Mouse (Mus musculus) macrophage (primary cell): ENCODE results near the gene Krtap13. TPM values are rescaled to one million over a fixed set of nuclear protein-coding genes. Genes with fewer than 3 reads are reported as not detected.
"Not testable (repeated sequence)": the region's sequence is repeated elsewhere in the genome, so short reads cannot be mapped to it uniquely, and the experiment has no call there.

ENCODE experiments used
- H3K27ac ChIP-seq: fragments of 350-480 bp; formaldehyde crosslinking; 2 replicates; pipeline ENCODE4 v1.9.0; 2021
- H3K36me3 ChIP-seq: fragments of 350-480 bp; formaldehyde crosslinking; 2 replicates; pipeline ENCODE4 v1.9.0; 2021; ENCODE audit errors: inconsistent target
- H3K4me3 ChIP-seq: fragments of 350-480 bp; formaldehyde crosslinking; 2 replicates; pipeline ENCODE4 v1.9.0; 2021; ENCODE audit errors: inconsistent target
- H3K79me2 ChIP-seq: fragments of 350-480 bp; formaldehyde crosslinking; 2 replicates; pipeline ENCODE4 v1.9.0; 2021; ENCODE audit errors: inconsistent target
- WGBS: methylation state at CpG from one replicate; pipeline ENCODE4 v1.1.7; 2026; ENCODE audit warnings: inconsistent platforms; ENCODE audit not compliant: missing documents; 5-methylcytosine and 5-hydroxymethylcytosine counted together
- polyA plus RNA-seq: library from polyadenylated mRNA; stranded (reverse); fragments of 250-400 nt; gene quantifications from 3 replicates; pipeline ENCODE4 v1.2.4, GENCODE M21; 2018; ENCODE audit warnings: inconsistent platforms
- total RNA-seq, 78 experiments: library from RNA; depleted of rRNA; stranded (reverse); fragments of 250-400 nt; gene quantifications; 1 replicate in 9 of 78; 2 replicates in 24 of 78; 3 replicates in 43 of 78; 4 replicates in 2 of 78; pipeline ENCODE4 v1.2.4; 2018; ENCODE audit warnings: inconsistent platforms in 56 of 78

The Krtap13 gene
- not detected for total RNA-seq (2018; cell fraction: chromatin; rRNA removed)
- not detected for total RNA-seq (2018; cell fraction: cytosol; rRNA removed)
- not detected for total RNA-seq (2018; cell fraction: nucleus; rRNA removed)
- polyA plus RNA-seq, result not detected in 3 replicates

GRCm38 (mm10) chr16:88751535-88751934 is at the start of gene Krtap13:
Krtap13 (minus strand) TSS chr16:88751635.
- H3K36me3 ChIP-seq, H3K4me3 ChIP-seq, H3K79me2 ChIP-seq, H3K27ac ChIP-seq: not testable (repeated sequence)
- WGBS, result 78% methylated on average over 2 of the region's 3 CpGs

- Histone ChIP-seq H3K79me2 (no peaks in the 10 kb centered on the region), H3K4me3 (no peak overlapping the region), H3K36me3 (no peaks in the 10 kb centered on the region), H3K27ac (no peak overlapping the region)
- WGBS, result 75% methylated on average over 2 of the region's 2 CpGs
Measured at GRCm38 (mm10) chr16:88786786-88787185, 35.4 kb upstream of the Krtap13 start.

GRCm38 (mm10) chr16:88777596-88777995 is 26.2 kb upstream of the Krtap13 start, which contains the start of gene Gm5965:
Gm5965 (plus strand) TSS chr16:88777896.
- Histone ChIP-seq H3K79me2 (no peaks in the 10 kb centered on the region), H3K27ac (no peak within 1 kb of the TSS), H3K4me3 (no peak within 1 kb of the TSS), H3K36me3 (no peaks in the 10 kb centered on the region)
- 100% methylated on average over 3 of the region's 6 CpGs for WGBS

- H3K27ac ChIP-seq, result no peak within 1 kb of the TSS
Measured at GRCm38 (mm10) chr16:88774106-88774505, 22.7 kb upstream of the Krtap13 start, which contains the start of gene 2310057N15Rik. 2310057N15Rik (minus strand) TSS chr16:88774206.

GRCm38 (mm10) chr16:88758547-88758946 is 7.1 kb upstream of the Krtap13 start, which contains the start of gene 2310034C09Rik:
2310034C09Rik (plus strand) TSS chr16:88758847.
- not testable (repeated sequence) for H3K27ac ChIP-seq, H3K4me3 ChIP-seq, H3K36me3 ChIP-seq, H3K79me2 ChIP-seq
- WGBS, result 60% methylated on average over 1 of the region's 3 CpGs

More at GRCm38 (mm10) chr16:88774106-88774505, 22.7 kb upstream of the Krtap13 start, which contains the start of gene 2310057N15Rik:
- no peak within 1 kb of the TSS for H3K4me3 ChIP-seq
- H3K36me3 ChIP-seq, result no peaks in the 10 kb centered on the region
- 77% methylated on average over 2 of the region's 2 CpGs for WGBS
- H3K79me2 ChIP-seq, result no peaks in the 10 kb centered on the region

GRCm38 (mm10) chr16:88747943-88748342 is 3.5 kb downstream of the Krtap13 start:
- no peaks in the 10 kb centered on the region for H3K36me3 ChIP-seq
- WGBS, result 46% methylated on average over 4 of the region's 4 CpGs

GRCm38 (mm10) chr16:88744750-88745340 is 6.6 kb downstream of the Krtap13 start:
- Histone ChIP-seq H3K4me3 (no peak overlapping the region), H3K27ac (no peak overlapping the region), H3K36me3 (no peaks in the 10 kb centered on the region), H3K79me2 (no peaks in the 10 kb centered on the region)
- WGBS, result 51% methylated on average over 4 of the region's 4 CpGs

More at GRCm38 (mm10) chr16:88747943-88748342, 3.5 kb downstream of the Krtap13 start:
- Histone ChIP-seq H3K4me3 (no peak overlapping the region), H3K27ac (no peak overlapping the region), H3K79me2 (no peaks in the 10 kb centered on the region)

- WGBS, result 57% methylated on average over 2 of the region's 2 CpGs
- Histone ChIP-seq H3K79me2 (no peaks in the 10 kb centered on the region), H3K36me3 (no peaks in the 10 kb centered on the region), H3K4me3 (no peak overlapping the region), H3K27ac (no peak overlapping the region)
Measured at GRCm38 (mm10) chr16:88735391-88735790, 16.0 kb downstream of the Krtap13 start.

- 69% methylated on average over 4 of the region's 4 CpGs for WGBS
- H3K36me3 ChIP-seq, result no peaks in the 10 kb centered on the region
- H3K79me2 ChIP-seq, result no peaks in the 10 kb centered on the region
- H3K4me3 ChIP-seq, result no peak within 1 kb of the TSS
- no peak within 1 kb of the TSS for H3K27ac ChIP-seq
Measured at GRCm38 (mm10) chr16:88728812-88729275, 22.6 kb downstream of the Krtap13 start, which contains the start of gene Krtap13-1. Krtap13-1 (plus strand) TSS chr16:88728862.

- 42% methylated on average over 1 of the region's 1 CpGs for WGBS
- no peak overlapping the region for H3K27ac ChIP-seq
- no peaks in the 10 kb centered on the region for H3K36me3 ChIP-seq
- no peak overlapping the region for H3K4me3 ChIP-seq
- H3K79me2 ChIP-seq, result no peaks in the 10 kb centered on the region
Measured at GRCm38 (mm10) chr16:88720031-88720430, 31.4 kb downstream of the Krtap13 start.

- Histone ChIP-seq H3K79me2 (no peaks in the 10 kb centered on the region), H3K36me3 (no peaks in the 10 kb centered on the region), H3K4me3 (no peak overlapping the region), H3K27ac (no peak overlapping the region)
Measured at GRCm38 (mm10) chr16:88716549-88716948, 34.9 kb downstream of the Krtap13 start.

- H3K27ac ChIP-seq, result no peak overlapping the region
- 91% methylated on average over 6 of the region's 6 CpGs for WGBS
- no peaks in the 10 kb centered on the region for H3K36me3 ChIP-seq
- no peak overlapping the region for H3K4me3 ChIP-seq
- no peaks in the 10 kb centered on the region for H3K79me2 ChIP-seq
Measured at GRCm38 (mm10) chr16:88711245-88711644, 40.2 kb downstream of the Krtap13 start.

GRCm38 (mm10) chr16:88710757-88711156 is 40.7 kb downstream of the Krtap13 start:
- no peak overlapping the region for H3K4me3 ChIP-seq
- WGBS, result 53% methylated on average over 4 of the region's 4 CpGs

GRCm38 (mm10) chr16:88707496-88708012 is 43.9 kb downstream of the Krtap13 start, which contains the start of gene 2310061N02Rik:
2310061N02Rik (minus strand) TSS chr16:88707962.
- Histone ChIP-seq H3K79me2 (no peaks in the 10 kb centered on the region), H3K36me3 (no peaks in the 10 kb centered on the region), H3K27ac (no peak within 1 kb of the TSS), H3K4me3 (no peak within 1 kb of the TSS)
- WGBS, result 79% methylated on average over 9 of the region's 10 CpGs

More at GRCm38 (mm10) chr16:88710757-88711156, 40.7 kb downstream of the Krtap13 start:
- no peaks in the 10 kb centered on the region for H3K79me2 ChIP-seq
- H3K36me3 ChIP-seq, result no peaks in the 10 kb centered on the region
- H3K27ac ChIP-seq, result no peak overlapping the region
